Mouse (Mus musculus): ENCODE data around the gene Lrrk1.

Lrrk1 gene

DNA sequence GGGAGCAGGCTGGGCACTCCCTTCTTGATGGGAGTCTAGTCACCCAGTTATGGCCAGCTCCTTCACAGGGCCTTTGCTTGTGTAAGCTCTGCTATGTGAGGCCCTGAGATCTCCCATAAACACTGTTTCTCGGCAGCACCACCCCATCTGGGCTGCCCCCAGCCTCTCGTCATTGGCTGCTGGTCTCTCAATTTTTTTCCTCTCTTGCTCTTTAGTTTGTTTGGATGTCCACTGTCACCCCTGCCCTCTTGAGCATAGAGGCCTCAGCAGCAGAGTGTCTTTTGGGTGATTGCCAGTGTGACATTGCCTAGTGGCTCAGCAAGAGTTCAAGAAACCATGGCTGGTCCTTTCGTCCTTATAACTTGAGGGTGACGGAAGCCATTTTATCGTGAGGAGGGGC lies 130.9 kb downstream of the Lrrk1 start:
- in situ Hi-C loops (cut with MboI): loop anchor here (5.0 kb wide), 1 partner anchor 150 kb away; the partner anchor contains the start of gene Chsy1

GRCm38 (mm10) chr7:66256441-66256840 lies 131.7 kb downstream of the Lrrk1 start:
- in situ Hi-C loops (cut with MboI): loop anchor here (5.0 kb wide), 1 partner anchor 149 kb away; the partner anchor contains the start of gene Chsy1

DNA sequence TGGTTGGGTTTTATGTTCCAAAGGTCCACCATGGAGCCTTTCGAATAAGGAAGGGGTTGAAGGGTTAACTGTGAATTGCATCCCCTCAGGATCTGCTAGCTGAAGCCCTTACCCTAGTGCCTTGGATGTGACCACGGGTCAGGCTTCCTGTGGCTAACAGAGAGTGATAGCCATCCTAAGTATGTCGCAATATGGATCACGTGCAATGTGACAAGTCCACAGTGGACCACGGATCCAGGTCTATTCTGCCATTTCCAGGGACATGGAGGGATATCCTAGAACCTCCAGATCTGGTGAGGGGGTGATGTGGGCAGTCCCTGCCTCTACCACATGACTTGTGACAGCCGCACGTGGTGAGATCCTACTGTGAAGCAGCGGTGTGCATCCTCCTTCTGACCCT lies 133.2 kb downstream of the Lrrk1 start:
- in situ Hi-C loops (cut with MboI): loop anchor here (5.0 kb wide), 1 partner anchor 148 kb away; the partner anchor contains the start of gene Chsy1

DNA sequence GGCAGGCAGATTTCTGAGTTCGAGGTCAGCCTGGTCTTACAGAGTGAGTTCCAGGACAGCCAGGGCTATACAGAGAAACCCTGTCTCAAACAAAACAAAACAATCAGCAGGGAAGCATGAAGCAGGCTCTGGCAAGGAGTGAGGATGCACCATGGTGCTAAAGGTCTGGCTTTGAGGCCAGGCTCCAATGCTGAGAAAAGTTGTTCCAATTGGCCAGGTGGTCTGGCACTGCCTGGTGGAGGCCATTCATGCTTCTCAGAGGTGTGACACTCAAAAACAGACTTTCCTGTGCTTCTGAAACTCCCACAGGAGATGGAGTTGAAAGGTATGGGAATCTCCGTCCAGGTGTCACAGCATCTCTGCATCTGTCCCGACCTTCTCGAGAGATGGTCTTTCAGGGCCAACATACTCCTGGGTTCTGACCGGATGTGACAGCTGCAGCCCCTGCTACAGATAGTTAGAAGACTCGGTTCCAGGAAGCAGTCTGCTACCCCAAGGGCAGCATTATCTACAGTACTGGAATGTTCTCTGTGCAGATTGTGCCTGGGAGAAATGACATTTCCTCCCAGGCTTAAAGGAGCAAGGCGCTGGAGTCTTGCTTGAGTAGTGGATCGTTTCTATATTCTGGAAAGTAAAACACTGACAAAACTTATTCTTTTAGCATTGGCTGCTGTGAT lies 134.0 kb downstream of the Lrrk1 start:
- in situ Hi-C loops (cut with MboI): no loop called here

DNA sequence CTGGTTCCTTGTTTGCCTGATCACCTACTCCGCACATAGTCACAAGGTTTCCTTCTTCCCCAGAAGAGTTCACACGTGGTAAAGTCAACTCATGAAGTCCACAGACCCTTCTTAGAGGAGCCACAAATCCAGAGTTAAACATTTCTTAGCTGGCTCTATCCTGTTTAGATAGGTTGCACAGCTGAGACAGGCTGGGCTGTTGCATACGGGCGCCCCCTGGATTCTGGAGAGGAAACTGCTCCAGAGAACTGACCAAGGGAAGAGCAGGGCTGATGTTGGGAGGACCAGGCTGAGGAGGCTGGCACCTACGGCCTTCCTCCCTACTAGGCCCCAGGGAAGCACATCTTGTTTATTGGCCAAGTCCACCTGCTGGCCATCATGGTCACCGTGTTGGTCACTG lies 138.1 kb downstream of the Lrrk1 start:
- in situ Hi-C loops (cut with MboI): no loop called here

DNA sequence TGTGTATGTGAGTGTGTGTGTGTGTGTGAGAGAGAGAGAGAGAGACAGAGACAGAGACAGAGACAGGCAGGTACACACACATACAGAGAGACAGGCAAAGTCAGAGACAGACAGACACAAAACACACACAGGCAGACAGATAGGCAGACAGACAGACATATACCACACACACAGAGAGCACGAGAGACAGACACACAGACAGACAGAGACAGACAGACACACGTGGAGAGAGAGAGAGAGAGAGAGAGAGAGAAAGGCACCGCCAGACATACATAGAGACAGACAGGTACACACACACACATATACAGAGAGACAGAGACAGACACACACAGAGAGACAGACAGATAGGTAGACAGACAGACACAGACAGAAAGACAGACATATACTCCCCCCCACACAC lies 138.7 kb downstream of the Lrrk1 start:
- in situ Hi-C loops (cut with MboI): loop anchor here (10.0 kb wide), 1 partner anchor 55 kb away; no protein-coding TSS in a partner anchor

GRCm38 (mm10) chr7:66249020-66249419 lies 139.1 kb downstream of the Lrrk1 start:
- in situ Hi-C loops (cut with MboI): loop anchor here (10.0 kb wide), 1 partner anchor 54 kb away; no protein-coding TSS in a partner anchor

- in situ Hi-C loops (cut with MboI): loop anchor here (10.0 kb wide), 1 partner anchor 53 kb away; no protein-coding TSS in a partner anchor
Observed at GRCm38 (mm10) chr7:66248270-66248669, 139.9 kb downstream of the Lrrk1 start.

DNA sequence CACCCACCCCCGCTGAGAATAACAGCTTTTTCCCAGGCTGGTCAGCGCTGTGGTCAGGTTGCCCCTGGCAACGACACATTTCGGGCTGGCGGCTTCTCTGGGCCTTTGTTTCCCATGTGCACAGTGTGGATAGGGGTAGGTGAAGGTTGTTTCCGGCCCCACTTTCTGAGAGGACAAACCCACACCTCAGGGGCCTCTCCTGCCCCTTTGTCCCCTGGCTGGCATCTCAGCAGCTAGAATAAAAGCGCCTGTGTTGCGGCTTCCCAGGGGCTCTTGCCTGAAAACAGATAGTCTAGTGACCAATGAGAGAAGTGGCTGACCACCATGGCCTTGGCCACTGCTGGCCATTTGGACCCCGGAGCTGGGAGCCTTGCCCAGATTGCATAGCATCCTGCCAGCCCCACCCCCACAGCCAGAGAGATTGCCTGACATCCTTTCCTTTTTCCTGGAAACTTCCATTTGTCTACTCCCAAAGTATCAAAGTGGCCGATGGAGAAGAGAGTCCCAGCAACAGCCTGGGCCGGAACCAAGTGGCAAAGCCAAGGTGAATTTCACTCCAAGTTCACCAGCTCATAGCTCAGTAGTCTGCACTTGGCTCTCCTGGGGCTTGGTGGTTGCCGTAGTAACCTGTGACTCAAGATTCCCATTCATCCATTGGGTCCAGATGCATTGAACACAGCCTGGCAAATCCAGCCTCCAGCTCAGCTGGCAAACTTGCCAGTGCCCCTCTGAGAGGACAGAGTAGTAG lies 140.7 kb downstream of the Lrrk1 start:
- in situ Hi-C loops (cut with MboI): loop anchor here (10.0 kb wide), 1 partner anchor 53 kb away; no protein-coding TSS in a partner anchor

- in situ Hi-C loops (cut with MboI): loop anchor here (10.0 kb wide), 1 partner anchor 52 kb away; no protein-coding TSS in a partner anchor
Observed at GRCm38 (mm10) chr7:66246716-66247235, 141.4 kb downstream of the Lrrk1 start.

DNA sequence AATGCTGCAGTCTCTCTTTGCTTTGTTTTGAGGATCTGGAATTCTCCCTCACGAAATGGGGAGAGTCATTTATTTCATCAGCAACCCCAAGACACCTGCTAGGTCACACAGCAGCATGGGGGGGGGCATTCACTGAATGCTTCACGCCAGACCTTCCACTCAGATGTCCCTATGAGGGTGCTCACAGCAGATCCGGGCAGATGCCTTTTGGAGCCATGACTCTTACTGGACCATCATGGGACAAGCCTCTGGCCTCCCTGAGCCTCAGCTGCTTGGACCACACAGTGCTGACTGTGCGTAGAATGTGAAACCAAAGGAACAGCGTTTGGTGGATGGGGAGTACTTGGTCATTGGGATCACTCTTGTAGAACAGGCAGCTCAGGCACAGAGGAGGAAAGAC lies 142.5 kb downstream of the Lrrk1 start:
- in situ Hi-C loops (cut with MboI): loop anchor here (10.0 kb wide), 1 partner anchor 51 kb away; no protein-coding TSS in a partner anchor

DNA sequence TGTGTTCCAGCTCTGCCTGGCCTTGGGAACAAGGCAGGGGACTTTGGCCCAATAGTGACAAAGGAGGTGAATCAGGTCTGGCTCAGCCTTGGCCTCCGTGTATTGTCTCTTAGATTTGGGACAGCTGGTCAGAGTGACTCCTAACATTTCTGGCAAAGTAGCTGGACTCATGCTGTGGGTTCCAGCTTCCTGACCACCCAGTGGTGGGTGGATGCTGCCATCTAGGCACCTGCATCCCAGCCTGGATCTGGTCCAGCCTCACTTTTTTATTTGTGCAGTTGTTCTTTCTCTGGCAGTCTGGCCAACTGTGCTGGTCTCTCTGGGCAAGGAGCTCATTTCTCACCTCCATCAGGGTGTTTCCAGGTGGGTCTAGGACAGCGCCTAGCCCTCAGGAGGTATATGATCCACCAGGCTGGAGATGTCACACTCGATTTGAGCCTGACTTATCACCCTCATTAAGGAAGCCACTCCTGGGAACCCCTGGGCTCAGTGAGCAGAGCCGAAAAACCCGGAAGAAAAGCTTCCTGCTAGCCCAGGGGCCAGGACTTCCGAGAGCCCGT lies 144.3 kb downstream of the Lrrk1 start:
- in situ Hi-C loops (cut with MboI): loop anchor here (10.0 kb wide), 1 partner anchor 49 kb away; no protein-coding TSS in a partner anchor

DNA sequence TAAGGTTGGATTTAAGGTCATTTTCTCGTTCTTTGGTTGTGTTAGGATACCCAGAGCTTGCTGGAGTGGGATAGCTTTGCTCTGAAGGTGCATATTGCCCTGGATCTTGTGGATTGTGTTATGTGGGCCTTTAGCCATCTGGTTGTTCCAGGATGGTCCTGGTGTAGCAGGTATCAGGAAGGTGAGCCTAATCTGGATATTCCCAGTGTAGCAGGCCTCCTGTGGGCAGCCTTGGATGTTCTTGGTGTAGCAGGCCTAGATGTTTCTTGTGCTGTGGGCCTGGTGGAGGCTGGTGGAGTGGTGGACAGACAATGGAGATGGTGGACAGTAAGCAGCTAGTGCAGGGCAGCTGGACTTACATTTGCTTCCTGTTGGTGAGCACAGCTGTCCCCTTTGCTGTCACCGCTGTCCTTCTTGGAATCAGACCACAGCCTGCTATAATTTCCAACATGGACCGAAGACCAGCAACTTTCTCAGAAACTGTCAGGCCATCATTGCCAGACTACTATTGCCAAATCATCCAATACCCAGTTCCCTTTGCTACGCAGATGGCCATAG lies 146.2 kb downstream of the Lrrk1 start:
- in situ Hi-C loops (cut with MboI): loop anchor here (10.0 kb wide), 1 partner anchor 47 kb away; no protein-coding TSS in a partner anchor

DNA sequence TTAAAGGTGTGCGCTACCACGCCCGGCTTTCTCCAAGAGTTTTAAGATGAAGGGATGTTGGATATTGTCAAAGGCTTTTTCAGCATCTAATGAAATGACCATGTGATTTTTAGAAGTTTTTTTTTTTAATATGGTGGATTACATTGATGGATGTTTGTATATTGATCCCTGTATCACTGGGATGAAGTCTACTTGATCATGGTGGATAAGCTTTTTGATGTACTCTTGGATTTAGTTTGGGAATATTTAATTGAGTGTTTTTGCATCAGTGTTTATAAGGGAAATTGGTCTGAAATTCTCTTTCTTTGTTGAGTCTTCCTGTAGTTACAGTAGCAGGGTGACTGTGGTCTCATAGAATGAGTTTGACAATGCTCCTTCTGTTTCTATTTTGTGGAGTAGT lies 150.0 kb downstream of the Lrrk1 start:
- in situ Hi-C loops (cut with MboI): no loop called here

- in situ Hi-C loops (cut with MboI): no loop called here
Observed at GRCm38 (mm10) chr7:66233947-66234516, 154.1 kb downstream of the Lrrk1 start.

DNA sequence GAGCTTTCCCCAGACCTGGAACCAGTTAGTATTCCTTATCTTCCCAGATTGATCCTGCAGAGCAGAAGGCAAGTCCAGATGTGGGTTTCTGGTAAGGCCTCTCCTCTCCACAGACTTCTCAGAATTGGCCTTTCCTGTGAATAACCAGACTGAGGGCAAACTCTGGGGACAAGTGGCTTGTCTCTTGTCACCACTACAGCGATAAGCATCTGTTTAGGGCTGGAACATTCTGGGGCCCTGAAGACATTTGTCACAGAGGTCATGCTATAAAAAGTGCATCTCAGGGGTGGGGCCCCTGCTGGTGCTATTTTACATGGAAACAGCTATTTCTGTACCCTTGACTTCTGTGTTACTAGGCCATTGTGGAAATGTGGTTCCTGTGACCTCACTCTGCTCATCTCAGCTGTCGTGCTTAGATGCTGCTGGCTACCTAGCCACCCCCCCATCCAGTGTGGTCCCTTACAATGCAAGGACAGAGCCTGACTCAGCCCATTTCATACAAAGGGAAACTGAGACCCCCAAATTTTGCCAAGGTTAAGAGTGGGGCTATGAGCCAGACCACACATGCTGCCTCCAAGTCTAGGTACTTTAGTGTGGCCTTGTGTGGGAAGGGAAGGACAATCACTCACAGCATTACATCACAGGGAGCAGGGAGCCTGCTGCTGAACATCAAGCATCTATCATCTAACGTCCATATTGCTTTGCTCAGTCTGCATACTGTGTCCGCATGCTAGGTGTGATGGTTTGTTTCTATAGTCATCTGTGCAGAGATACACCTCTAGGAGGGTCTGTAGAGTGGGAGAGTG lies 154.8 kb downstream of the Lrrk1 start:
- in situ Hi-C loops (cut with MboI): no loop called here

DNA sequence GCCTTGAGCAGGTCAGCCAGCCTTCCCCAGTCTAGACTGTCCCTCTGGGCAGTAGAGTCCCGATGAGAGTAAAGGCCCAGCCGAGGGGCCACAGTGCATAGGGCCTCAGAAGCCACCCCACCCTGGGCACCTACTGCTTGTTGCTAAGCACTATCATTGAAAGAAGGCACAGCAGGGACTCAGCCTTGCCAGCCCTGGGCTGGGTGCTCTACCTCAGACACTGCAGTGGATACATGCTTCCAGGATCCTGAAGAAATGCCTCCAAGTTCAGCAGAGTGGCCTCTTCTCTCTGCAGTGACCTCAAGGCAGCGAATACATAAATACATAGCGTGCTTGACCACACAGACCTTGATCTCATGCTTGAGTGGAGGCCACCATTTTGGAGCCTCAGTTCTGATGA lies 156.3 kb downstream of the Lrrk1 start:
- in situ Hi-C loops (cut with MboI): no loop called here

DNA sequence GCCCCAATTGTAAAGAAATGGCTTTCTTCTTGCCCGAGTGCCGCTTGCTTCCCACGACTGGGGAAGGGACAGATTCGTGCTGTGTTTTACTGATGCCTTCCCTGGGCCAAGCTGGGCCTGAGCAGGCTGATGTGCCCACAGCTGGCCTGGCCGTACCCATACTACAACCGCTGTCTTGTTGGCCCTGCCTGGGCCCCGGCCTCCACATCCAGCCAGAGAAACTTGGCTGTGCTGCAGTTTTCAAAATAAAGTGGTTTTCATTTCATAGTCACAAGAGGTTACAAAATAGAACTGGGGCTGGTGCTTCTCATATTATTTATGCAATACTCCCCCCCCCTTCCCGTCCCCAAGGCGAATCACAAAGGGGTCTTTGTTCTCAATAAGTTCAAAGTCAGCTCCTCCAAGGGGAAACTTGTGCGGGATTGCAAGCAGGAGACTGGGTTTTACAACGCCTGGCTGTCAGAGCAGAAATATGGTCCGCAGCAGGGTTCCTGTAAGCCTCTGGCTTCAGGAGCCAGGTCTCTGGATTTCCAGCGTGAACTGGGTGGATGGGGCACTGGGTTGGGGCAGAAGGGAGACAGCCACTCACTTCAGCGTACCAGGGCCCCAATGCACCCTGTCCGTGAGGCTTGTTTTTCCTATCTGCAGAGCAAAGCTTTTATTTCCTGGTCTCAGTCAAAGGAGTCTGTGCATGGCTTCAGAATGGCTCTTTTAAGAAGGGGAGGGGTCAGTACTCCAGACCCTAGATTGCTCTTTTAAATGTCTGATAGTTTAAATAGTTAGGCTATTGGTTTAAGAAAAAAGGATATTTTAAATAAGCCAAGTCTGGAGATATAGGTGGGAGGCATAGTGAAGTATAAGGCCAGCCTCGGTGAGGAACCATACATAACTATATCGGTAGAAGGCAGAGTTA lies 157.3 kb downstream of the Lrrk1 start:
- in situ Hi-C loops (cut with MboI): no loop called here

DNA sequence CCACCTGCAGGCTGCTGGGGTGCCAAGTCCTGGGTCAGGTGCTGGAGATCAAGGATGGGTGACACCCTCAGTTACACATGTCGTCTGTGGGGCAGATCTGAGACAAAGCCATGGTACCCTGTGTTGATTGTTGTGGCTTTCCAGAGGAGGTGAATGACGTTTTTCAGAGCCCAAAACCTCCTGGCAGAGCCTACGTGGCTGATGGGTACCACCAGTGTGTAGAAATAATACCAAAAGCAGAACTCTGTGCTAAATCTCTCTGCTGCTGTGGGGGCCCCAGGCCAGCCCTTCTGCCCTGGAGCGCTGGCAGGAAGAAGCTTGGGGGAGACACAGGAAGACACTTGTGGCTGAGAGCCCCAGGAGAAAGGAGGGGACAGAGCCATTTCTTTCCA lies 157.9 kb downstream of the Lrrk1 start:
- in situ Hi-C loops (cut with MboI): no loop called here

DNA sequence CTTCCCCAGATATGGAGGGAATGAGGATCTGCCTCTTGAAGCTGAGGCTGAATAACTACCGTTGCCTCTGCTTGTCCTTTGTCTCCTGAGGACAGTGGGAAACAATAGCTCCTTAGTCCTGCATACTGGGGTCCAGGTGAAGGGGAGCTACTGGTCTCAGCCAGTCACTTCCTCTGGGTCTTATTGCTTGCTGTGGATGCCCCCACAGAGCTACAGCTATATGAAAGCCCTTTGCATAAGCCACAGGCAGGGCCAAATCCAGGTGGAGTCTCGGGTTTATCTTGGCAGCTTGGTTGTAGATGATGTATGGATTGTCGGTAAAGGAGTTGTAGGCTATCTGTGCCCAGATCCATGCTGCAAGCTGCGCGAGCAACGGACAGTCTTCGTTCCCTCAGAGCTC lies 158.7 kb downstream of the Lrrk1 start:
- in situ Hi-C loops (cut with MboI): no loop called here

All from mature B cell (primary cell).